Mouse (Mus musculus) adrenal gland, postnatal 14 days (tissue): ENCODE results near the gene Gramd1a. TPM values are rescaled to one million over a fixed set of nuclear protein-coding genes. Genes with fewer than 3 reads are reported as not detected.

Experiments
- DNase-seq: peaks from one replicate; pipeline ENCODE4 v3.0.0; 2021; ENCODE audit warnings: mixed read lengths
- total RNA-seq: library from RNA; stranded (reverse); gene quantifications from 2 replicates; pipeline ENCODE4 v1.2.3, GENCODE M21; 2021

Gramd1a gene
- total RNA-seq, 1 experiment from 2014 or later, result 45.9 TPM

DNA sequence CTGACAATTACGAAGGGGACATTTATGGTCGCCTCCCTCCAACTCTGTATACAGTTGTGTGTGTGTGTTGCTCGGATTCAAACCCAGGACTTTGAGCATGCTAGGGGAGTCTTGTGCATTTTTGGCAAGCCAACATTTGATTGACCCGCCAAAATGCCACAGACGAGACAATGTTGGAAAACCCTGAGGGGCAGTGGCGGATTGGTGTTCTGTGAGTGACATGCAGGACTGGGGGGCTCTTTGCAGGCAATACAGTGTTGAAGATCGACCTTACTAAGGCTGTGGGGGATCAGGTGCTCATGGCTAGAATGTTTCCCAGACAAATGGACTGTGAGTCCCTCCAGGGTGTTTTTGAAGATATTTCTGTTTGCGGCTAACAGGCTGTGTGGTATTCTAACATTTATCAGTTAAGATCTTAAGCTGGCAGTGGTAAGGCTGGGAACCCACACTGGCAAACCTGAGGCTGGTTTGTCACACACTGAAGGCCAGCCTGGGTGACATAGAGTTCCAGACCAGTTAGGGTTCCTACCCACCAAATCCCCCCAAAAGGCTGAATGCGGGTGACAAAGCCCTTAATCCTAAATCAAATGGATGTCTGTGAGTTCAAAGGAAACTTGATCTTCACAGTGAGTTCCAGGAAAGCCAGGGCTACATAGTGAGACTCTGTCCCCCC is 58.7 kb downstream of the Gramd1a start:
- no peak for DNase-seq

- no peak for DNase-seq
These were observed 60.8 kb downstream of the Gramd1a start for GRCm38 (mm10) chr7:31094774-31095501.

GRCm38 (mm10) chr7:31089721-31090120 is 66.0 kb downstream of the Gramd1a start:
- no peak for DNase-seq

- peak; percentile 53 for DNase-seq
These were observed 67.5 kb downstream of the Gramd1a start for GRCm38 (mm10) chr7:31088206-31088605.

DNA sequence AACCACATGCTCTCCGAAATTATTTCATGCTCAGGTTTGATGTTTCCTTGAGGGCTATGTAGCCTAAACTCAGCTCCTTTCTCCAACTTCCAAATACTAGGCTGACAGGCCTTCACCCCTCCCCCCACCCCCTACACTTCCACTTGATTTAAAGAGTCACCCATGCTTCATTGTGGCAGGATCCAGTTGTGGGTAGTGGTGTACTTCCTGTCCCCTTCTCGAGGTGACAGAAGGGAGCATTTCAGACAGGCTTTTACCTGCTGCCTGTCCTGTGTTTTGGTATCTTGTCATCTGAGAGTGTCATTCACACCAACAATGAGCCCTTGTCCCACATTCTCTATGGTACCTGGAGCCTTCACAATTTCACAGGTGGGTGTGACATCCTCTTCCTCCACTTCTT is 68.4 kb downstream of the Gramd1a start:
- no peak for DNase-seq

DNA sequence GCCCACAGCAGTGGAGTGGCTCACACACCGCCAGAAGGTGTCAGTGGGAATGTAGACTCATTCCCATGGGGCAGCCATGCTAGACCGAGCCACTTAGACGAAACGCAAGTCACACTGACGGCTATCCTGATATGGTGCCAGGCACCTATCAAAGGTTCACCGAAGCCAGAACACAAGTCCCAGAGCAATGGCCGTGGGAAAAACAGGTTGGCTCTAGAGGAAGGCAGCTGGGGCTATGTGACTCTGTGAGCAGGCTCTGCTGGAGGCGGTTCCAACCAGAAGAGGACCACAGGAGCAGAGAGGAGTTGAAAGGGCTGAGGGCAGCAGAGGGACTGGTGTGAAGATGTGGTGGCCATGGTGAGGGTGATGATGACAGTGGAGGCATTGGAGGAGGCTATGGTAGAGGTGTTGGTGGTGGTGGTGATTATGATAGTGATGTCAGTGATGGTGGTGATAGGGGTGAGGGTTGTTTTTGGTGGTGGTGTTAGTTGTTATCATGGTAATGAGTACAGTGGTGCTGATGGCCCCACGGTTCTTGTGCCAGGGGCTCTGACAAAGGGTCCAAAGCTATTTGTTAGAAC is 69.4 kb downstream of the Gramd1a start:
- DNase-seq, result no peak

DNA sequence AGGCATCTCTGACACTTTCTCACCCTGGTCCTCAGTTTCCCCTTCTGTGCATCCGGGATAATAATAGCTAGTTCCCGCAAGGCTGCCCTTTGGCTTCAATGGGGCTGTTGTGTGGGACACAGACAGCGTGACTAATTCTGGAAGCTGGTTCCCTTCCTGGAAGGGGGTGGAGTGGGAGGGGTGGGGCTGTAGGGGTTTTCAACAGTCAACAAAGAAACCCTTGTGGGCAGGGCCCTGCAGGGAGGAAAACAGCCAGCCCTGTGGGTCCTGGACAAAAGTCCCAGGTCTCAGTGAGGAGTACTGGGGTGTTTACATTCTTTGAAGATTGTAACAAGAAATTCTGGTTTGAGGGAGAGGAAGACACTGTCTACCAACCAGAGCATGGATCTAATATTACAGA is 70.5 kb downstream of the Gramd1a start:
- peak; percentile 39 for DNase-seq

DNA sequence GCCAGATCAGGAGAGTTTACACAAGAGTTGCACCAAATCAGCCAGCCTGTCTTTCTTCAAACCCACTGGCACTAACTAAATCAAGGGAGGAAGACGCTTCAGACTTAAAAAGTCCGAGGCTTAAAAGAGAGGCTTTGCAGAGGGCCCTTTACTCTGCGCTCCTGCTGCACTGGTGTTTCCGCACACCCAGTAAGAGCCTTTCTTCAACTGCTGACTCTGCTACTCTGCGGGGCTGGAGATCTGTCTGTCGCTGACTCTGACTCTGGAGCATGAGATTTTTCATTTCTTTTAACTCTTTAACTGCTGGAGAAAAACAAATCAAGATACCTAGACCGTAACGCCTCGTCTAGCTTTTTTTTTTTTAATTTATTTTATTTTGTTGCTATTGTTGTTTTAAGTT is 71.6 kb downstream of the Gramd1a start:
- DNase-seq, result no peak

GRCm38 (mm10) chr7:31082831-31083588 is 72.7 kb downstream of the Gramd1a start:
- peak; percentile 72 for DNase-seq

DNA sequence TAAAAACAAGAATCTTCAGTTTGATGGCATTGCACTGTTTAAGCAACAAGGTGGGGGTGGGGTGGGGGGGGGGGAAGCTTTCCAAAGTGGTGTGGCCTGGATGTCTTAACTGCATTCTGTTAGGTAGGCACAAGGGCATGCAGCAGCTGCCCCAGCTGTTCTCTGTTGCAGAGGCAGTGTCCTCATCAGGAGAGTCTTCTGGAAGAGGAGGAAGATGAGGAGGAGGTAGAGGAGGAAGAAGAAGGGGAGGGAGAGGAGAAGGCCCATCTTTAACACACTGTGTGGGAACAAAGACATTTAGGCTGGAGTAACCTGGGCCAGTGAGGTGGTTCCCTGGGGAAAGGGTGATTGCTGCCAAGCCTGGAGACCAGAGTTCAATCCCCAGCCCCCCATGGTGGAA is 73.6 kb downstream of the Gramd1a start:
- DNase-seq, result no peak

DNA sequence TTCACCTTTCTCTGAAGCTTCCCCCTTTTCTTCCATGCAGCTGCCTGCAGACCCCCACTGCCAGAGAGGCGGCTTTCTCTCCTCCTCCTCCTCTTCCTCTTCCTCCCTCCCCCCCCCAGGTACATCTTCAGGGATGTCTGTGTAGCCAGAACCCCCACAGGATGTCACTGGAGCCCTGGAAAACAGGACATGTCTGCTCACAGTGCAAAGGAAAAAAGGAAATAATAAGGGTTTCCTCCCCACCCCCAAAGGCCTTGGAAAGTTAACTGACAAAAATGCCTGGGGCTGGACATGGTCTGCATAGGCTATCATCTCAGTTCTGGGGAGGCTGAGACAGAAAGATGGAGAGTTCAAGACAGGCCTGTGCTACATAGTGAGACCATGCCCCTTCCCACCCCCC is 74.6 kb downstream of the Gramd1a start:
- no peak for DNase-seq

DNA sequence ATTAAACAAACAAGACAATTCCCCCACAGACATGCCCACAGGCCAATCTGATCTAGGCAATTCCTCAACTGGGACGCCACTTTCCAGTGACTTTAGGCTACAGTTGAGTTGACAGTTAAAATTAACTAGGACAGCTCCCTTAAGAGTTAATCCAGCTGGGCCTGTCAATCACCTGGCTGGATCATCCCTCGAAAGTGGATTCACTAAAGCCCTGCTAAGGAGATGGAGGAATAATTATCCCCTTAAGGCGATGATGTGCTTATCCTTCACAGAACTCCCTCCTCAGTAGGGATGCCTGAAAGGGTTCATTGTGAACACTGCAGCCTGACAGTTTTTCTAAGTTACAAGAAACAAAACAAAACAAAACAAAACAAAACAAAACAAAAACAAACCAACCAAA is 75.1 kb downstream of the Gramd1a start:
- DNase-seq, result no peak

Other genes starting within 250 kb of the Gramd1a start
- gene Mag, start 241.0 kb downstream of the Gramd1a start, total RNA-seq, result 0.33 and 0.90 TPM in 2 replicates
- gene Hamp2, start 231.2 kb downstream of the Gramd1a start, total RNA-seq, result 6.5 TPM in 1 of 2 replicates, not detected in the other
- gene Hamp, start 211.9 kb downstream of the Gramd1a start, total RNA-seq, result 4.3 TPM in 1 of 2 replicates, not detected in the other
- gene Usf2, start 199.1 kb downstream of the Gramd1a start, total RNA-seq, result 111 and 115 TPM in 2 replicates
- 6.7 and 19.9 TPM in 2 replicates for gene Lsr, start 182.4 kb downstream of the Gramd1a start, total RNA-seq
- 0.34 and 1.1 TPM in 2 replicates for gene Fam187b, start 182.1 kb downstream of the Gramd1a start, total RNA-seq
- 32.7 and 63.0 TPM in 2 replicates for gene Fxyd5, start 113.4 kb downstream of the Gramd1a start, total RNA-seq
- 3.6 and 10.7 TPM in 2 replicates for gene Fxyd7, start 104.4 kb downstream of the Gramd1a start, total RNA-seq
- 340 and 374 TPM in 2 replicates for gene Fxyd1, start 98.7 kb downstream of the Gramd1a start, total RNA-seq
- 5.6 TPM in 2 replicates for gene Lgi4, start 96.6 kb downstream of the Gramd1a start, total RNA-seq
- gene Fxyd3, start 79.2 kb downstream of the Gramd1a start, total RNA-seq, result 2.9 and 5.6 TPM in 2 replicates
- 3.8 and 41.6 TPM in 2 replicates for gene Hpn, start 40.6 kb downstream of the Gramd1a start, total RNA-seq
- 8.6 and 11.8 TPM in 2 replicates for gene Scn1b, start 28.9 kb downstream of the Gramd1a start, total RNA-seq
- gene Scgb2b2, start 134.6 kb upstream of the Gramd1a start, total RNA-seq, result not detected in 2 replicates
- gene Scgb1b2, start 135.9 kb upstream of the Gramd1a start, total RNA-seq, result not detected in 2 replicates
- not detected in 2 replicates for gene Scgb2b3, start 206.2 kb upstream of the Gramd1a start, total RNA-seq
- gene Scgb1b3, start 219.7 kb upstream of the Gramd1a start, total RNA-seq, result not detected in 2 replicates